Mouse (Mus musculus): ENCODE data around the gene Hist2h3b.

DNA sequence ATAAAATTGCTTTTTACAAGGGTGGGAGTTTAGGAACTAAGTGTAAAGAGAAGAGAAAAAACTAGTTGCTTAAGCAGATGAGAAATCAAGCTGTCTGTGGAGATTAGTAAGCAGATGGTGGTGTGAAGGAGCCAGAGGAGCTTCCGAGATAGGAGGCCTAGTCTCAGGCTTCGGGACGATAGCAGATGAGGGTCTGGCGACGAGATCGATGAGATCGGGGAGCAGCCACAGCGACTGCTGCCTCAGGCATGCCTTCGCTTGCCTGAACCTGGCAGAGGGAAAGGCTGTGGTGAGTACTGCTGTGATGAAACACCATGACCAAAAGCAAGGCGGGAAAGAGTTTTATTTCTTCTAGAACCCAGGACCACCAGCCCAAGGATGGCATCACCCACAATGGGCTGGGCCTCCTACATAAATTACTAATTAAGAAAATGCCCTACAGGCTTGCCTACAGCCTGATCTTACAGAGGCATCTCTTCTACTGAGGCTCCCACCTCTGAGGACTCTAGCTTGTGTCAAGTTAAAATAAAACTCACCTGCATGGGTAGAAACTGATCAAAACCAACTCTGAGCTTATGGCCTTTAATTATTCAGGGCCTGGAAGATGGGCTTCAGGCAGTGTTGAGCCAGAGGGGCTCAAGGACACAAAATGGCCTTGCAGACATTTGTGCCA is 13.6 kb upstream of the Hist2h3b start:
- no peak for TF ChIP-seq CTCF (IDR thresholded peaks at IDR 0.05; ENCODE audit: borderline replicate concordance, insufficient read depth, low read depth, low read length)
- TF ChIP-seq POLR2A (IDR thresholded peaks at IDR 0.05; ENCODE audit: borderline replicate concordance, insufficient read depth, low read length) = no peak

Data from cerebellum, adult 2 months (tissue).